Mouse (Mus musculus) gastrocnemius, postnatal 4 days (tissue): Measurements from ENCODE around the gene Gal. TPM values are rescaled to one million over a fixed set of nuclear protein-coding genes. Genes with fewer than 3 reads are reported as not detected.

Source experiments
- DNase-seq, 2 experiments: peaks; one replicate each; pipeline ENCODE4 v3.0.0; 2021 to 2022; ENCODE audit warnings: low spot score in 2 of 2, mixed read lengths in 2 of 2
- long read RNA-seq, 2 experiments: library from polyadenylated mRNA; stranded (forward); transcript quantifications; one replicate each; pipeline ENCODE4 v2.0.0; 2021
- total RNA-seq, 2 experiments: library from RNA; stranded (reverse); gene quantifications; 2 replicates each; pipeline ENCODE4 v1.2.3; 2021

Gene Gal
- not detected for total RNA-seq
- long read RNA-seq, experiment 1: 0 reads
- long read RNA-seq, experiment 2: 0 reads

DNA sequence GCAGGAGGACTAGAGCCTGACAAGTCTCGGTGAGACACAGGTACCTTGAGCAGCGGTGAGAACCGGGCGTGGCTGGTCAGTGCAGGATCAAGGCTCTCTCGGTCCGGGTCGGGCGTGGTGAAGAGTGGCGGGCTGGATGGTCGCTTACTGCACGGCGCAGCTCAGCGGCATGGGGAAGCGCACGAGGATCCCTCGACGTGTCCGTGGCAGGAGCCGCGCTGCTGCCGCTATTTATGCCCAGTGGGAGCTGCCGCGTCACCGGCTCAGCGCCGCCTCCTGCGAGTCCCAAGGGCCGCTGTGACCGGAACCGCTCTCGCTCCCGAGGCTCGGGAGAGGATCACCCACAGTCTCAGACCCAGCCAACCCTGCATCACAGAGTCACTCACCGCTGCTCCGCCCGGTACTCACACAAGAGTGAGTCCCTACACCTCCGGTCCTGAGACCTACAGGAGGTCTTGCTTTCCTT, at the start of gene Gal:
TSS of gene Gal (minus strand) at position 277 of the 466 bp plus-strand sequence.
- DNase-seq: peak in 1 of 2 experiments; percentile 20

DNA sequence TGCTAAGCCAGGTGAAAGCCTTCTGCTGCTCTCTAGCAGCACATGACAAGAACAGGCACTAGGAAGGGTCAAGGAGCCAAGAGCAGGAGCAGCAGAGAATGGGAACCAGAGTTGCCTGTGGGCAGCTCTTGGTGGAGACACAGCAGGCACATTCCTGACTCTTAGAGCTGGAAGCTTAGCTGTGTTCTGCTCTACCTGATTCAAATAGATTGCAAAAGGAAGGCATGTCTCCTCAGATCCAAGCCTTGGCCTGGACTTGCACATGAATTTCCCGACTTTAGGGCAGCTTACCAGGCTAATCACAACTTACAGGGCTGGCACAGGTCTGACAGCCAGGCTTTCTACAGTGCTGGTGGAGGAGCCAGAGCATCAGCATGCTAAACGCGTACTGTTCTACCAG, 45.6 kb upstream of the Gal start:
- DNase-seq: no peak

DNA sequence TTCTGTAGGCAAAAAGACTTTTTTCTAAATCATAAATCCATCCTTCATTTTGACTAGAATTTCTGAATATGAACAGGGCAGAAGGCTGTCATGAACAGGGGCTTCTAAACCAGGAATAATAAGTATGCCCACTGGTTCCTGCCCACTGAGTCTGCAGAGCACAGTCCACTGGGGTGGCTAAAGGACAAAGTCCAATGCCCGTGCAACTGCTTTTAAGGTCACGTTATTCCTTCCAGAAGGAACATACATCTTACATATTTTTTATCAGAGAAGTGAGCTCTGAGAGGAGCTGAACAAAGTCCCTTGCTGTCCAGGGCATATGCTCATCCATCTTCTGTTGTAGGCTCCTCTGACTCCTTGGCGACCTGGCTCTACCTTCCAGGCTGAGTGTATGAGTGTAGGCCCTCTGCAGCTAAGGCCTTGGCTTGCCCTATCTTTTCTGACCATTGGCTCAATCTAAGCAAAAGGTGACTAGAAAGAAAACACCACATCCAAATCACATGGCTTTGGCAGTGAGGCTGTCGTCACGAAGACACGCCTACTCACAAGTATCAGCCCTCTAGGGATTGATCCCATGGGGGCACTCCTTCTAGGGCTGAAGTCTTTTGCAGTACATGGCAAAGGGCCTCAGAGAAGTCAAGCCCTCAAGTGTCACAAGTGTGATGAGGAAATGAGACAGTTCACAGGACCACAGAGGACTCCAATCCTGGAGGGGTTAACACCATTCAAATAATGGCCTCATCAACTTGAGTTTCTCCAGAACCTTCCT, 44.2 kb upstream of the Gal start:
- DNase-seq: no peak

DNA sequence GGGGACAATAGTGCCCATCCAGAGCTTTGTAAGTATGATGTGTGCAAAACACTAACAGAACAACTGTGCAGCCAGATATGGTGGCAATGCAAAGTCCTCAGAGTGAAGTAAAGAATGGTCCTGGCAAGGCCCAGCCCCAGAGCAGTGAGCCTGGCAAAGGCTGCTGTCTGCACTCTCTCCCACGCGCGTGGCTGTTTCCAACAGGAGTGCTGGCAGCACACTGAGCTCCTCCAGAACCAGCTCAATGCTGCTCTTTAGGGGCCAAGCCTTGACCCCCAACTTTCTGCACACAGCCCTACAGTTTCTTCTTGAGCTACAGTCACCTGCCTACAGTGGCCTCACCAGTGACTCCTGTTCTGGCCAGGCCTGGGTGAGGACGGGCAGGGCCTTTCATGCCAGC, 43.4 kb upstream of the Gal start:
- DNase-seq: no peak

DNA sequence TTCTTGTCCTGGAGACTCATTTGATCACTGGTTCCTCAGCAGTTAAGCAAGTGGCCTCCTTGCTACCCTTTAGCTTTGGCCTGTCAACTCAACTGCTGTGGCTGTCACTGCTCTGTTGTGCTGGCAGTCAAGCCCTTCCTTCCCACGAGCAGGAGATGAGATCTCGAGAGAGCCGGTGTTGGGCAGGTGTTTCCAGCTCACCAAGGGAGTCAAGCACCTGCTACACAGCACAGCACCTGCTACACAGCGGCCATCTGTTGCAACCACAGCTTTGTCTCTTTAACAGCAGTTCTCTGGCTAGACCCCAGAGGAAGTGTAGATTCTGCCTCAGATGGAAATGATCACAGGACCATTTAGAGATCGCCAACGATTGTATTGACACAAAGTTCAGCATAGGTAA, 37.3 kb upstream of the Gal start:
- DNase-seq: no peak

DNA sequence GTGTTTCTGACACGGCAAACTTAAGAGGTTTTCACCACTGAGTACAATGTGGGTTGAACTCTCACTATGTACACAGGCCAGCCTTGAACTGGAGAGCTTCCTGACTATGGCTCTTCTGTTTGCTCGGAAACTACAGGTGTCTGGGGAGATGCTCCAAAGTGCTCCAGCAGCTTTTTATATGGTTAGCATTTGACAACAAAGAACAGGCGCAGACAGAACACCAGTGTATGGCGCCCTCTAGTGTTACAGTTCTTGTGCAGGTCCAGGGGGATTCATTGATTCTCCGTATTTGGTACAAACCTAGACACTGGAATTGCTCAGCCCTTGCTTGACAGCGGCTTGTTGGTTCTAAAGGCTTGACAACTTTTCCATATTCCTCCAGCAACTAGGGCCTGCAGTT, 36.8 kb upstream of the Gal start:
- DNase-seq: peak in 1 of 2 experiments; percentile 64

DNA sequence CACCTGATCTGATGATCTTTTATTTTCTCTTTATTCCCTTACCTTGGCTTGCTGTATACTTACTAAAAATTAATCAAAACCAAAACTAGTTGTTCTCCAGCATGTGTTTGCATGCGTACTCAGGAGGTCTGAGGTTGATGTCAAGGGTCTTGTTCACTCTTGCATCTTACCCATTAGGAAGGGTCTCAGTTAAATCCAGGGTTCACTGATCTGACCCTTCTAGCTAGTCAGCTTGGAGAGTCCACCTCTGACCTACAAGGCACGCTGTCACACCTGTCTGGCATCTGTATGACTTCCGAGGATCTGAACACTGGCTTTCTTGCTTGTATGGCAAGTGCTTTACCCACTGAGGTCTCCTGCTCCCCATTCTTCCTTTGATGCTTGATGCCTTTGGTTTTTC, 36.4 kb upstream of the Gal start:
- no peak for DNase-seq

DNA sequence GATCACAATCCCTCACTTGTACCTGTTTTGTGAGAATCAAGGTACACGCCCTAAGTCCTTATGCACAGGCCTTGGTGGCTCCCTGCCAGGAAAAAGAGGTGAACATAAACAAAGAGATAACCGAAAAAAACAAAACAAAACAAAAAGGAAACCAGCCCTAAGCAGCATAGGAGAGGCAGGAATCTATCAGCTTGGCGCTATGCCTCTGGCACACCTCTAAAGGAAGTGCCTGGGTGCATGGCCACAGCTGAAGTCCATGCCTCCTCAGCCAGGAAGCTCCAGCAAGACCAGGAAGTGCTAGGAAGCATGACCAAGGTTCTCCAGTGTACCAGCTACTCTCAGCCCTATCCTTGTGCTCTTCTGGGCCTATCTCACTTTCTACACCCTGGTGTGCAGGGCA, 34.9 kb upstream of the Gal start:
- DNase-seq: no peak

DNA sequence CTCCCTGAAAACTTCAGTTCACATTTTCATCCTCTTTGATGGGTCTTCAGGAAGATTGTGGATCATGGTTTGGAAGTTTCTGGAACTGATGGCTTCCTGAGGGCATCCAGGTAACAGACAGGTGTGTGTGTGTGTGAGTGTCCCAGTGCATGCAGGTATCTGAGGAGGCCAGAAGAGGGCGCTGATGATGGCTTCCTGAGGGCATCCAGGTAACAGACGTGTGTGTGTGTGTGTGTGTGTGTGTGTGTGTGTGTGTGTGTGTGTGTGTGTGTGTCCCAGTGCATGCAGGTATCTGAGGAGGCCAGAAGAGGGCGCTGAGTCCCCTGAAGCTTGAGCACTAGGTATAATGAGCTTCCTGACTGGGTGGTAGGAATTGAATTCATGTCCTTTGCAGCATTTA, 33.0 kb upstream of the Gal start:
- DNase-seq: no peak

DNA sequence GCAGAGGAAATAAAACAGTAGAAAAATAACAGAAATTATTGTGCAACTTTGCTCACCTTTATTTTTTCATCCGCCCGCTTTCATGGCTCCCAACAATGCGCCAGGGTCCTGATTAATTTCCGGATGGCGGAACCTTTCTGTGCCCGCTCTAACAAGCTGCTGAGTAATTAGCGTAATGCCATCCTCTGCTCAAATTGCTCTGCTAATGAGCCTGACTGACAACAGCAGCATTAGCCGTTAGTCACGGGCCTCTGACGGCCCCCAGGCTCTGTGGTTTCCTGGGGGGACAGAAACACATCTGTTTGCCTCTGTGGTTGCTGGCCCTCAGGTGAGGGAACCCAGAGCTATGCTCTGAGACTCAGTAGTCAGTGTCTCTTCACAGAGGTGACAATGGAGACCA, 26.7 kb upstream of the Gal start:
- DNase-seq: no peak

DNA sequence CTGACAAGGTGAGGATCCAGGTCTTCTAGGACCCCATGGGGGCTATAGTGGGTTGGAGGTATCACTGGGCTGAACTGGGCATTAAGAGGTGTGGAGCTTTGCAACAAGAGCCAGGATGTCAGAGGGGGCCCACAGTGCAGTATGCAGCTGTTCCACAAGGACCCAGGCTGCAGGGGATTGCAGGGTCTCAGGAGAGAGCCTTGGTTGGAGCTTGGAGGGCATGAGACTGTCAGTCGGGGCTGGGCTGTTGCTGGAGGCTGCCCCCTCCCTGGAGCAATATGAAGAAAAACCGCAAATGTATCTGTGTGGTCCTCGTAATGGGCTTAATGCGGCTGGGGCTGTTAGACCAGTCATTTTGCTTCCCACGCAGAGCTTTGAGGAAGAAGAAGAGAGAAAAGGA, 26.3 kb upstream of the Gal start:
- DNase-seq: no peak

DNA sequence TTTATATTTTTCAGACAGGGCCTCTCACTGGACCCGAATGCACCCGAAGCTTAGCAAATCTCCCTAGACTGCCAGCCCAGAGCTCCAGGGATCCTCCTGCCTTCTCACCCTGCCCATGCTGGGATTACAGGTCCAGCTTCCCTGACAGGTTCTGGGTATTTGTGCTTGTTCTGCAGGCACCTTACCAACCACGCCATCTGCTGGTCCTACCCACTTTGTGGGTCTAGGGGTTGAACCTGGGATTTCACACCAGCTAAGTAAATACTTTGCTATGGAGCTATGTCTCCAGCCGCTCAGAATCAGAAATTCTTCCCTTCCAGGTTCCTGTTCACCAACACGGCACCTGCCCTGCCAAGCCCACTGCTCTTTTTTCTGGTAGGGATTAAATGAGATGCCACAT, 23.6 kb upstream of the Gal start:
- DNase-seq: no peak

DNA sequence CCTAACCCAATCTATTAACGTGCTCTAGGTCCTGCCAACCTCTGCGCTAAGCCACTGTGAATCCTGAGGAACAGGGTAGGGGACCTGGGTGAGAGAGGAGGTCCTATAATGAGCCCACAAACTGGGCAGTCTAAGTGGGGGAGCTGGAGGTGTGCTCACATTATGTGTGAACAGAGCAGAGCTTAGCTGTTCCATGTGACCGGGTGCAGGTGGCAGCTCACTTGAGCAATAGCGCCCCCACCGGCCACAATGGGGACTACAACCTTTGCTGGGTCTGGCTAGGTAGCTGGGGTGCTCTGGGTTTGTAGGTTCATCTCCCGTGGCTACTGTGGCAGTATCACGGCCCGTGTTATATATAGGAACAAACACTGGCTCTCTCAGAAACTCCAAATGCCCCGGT, 22.5 kb upstream of the Gal start:
- DNase-seq: no peak

DNA sequence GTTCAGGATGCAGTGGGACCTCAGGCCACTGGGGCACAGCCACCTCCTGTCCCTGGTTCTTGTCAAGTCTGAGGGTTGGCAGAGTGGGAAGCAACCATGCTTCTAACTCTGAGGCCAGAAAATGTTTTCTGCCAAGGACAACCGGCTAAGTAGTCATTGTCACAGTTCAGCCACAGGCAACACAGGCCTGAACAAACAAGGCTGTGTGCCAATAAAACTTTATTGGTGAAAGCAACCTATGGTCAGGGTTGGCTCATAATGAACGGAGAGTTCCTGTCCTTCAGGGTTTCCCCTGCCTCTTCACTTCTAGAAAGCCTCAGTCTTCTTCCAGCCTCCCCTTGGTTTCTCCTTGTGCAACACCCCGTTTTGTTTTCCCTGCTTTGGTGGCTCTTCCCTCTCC, 21.5 kb upstream of the Gal start:
- no peak for DNase-seq

DNA sequence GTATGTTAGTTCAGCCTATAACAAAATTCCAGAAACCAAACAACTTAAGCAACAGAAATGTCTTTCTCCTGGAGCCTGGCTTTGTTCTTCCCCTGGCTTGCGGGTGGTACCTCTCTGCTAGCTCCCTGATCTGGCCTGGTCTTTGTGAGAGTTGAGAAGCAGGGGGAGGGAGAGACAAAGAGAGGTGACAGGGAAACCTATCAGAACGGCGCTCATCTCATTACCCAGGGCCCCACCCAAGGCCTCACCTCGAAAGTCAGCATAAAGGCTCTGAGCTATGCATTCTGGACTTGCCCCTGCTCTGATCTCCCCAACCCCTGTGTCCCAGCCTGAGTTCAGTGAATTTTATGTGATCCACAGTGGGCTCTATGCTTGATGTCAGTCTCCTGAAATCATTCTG, 20.3 kb upstream of the Gal start:
- no peak for DNase-seq

DNA sequence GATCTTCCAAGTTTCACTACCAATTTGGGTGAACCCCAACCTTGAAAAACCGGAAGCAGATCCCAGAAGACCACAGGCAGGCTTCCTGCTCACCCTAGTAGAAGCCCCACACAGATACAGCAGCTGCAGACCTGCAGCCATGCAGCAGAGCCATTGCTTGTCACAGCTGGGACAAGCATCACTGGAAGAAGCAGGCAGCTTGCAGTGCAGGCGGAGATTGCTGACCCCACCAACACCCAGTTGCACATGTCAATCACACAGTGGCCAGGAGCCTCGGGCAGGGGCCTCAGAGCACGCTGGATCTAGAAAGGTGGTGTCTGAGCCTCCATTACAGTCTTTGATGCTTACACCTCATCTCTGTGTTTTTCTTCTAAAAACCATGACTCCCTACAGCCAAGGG, 19.8 kb upstream of the Gal start:
- no peak for DNase-seq

DNA sequence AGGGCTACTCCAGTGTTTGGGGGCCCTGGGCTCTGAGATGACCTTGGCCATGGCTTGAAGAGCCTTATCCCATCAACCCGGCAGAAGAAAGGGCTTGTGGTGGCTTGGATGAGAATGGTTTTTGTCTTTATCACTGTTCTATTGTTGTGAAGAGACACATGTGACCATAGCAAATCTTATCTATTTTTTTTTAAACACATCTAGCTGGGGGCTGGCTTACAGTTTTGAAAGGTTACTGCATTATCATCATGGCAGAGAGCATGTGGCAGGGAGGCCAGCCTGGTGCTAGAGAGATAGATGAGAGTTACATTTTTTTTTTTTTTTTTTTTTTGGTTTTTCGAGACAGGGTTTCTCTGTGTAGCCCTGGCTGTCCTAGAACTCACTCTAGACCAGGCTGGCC, 17.6 kb upstream of the Gal start:
- DNase-seq: no peak

DNA sequence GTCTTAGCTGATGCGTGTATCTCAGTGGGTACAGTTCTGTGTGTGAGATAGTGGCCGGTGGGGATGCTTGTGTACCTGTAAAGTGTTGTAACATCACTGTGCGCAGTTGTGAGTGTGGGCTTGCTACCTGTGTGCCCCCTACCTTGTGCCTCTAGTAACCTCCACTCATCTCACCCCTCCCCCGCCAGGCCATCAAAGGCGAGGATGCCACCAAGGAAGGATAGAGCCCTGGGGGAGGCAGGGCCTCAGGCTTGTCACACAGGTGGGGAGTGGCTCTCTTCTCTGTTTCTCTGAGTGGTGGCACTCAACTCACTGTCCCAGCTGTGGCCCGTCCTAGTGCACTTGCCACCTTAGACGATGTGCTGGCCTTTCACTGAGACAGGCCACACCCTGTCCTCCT, 16.7 kb upstream of the Gal start:
- DNase-seq: no peak

DNA sequence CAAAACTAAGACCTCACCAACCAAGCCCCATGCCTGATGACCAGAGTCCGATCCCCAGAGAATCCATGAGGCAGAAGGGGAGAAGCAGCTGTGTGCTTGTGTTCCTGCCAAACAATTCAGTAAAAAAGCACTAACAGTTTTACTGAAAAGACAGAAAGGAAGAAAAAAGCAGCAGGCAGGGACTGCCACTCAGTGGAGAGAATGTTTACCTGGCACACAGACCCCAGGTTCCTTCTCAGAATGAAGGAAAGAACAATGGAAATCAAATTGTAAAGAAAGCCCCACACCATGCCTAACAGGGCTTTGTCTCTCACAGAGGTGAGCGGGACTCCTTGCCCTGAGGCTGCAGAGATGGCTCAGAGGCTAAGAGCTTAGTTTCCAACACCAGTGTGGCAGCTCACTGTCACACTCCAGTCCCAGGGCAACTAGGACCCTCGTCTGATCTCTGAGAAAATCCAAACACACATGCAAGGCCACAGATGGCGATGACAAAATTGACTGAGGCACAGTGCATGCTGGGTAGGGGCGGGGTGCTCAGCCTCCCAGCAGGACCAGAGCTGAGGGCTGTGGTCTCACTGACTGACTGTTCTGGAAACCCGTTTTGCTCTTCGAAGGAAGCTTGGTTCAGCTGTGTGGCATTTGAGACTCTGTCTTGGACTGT, 14.9 kb upstream of the Gal start:
- no peak for DNase-seq

DNA sequence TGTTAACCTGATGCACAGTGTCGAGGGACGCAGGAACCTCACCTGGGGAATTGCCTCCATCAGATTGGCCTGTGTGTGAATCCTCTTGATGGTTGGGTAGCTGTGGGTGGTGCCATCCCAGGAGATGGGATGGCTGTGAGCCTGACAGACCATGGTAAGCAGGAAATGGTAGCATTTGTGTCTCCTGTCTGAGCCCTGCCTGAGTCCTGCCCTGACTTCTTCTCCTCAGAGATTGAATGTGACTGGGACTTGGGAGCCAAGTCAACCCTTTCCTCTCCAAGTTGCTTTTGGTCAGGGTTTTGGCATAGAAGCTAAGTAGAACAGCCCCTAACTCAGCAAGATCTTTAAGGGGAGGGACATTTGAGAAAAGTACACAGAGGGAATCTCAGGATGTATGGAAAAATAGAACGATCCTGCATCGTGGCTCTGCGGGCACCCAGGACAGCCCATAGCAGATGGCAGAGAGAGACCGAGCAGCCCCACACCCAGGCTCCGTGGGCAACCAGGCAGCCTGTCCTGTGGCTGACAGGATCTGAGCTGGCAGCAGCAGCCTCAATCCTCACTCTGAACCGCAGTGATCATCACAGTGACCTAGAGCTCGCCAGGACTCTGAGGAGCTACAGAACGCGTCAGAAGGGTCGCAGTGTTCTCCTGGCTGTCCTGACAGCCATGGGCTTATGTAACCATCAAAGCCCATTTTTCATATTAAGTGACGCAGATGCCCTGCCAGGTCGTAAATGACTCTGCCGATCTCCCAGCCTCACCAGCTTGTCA, 13.9 kb upstream of the Gal start:
- no peak for DNase-seq

DNA sequence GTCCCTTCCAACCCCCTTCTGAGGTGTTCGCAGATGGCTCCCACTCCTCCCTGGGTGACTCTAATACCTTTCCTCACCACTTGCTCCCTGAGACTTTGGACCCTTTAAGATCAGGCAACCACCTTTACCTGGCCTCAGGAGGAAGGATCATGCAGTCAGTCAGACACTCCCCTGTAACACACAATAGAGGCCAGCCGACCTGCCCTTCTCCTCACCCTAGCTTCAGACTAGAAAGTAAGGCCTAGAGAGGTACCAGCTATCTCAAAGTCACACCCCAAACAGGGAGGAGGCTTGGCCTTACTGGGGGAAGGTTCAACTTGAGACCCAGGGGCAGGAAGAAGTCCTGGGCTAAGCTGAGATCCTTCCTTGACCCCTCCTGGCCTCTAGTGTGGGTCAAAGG, 9.9 kb upstream of the Gal start:
- no peak for DNase-seq

DNA sequence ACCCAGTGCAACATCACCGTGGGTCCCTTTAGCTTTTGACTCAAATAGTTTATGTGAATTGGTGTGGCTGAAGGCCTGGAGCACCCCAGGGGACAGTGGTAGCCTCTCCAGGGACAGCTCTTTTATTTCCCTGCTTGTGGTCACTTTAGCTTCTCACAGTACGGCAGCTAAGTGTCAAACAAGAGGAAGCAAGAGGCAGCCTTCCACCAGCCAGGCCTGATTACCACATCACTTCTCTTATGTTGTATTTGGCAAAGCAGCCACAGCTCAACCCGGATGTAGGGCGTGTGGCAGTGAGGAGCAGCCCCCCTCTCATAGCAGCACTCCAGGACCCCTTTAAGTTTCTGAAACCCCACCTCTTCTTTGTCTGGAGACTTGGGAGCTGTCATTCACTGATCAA, 8.6 kb upstream of the Gal start:
- DNase-seq: no peak
